Mouse (Mus musculus) heart, embryonic 12.5 days (tissue): ENCODE measurements around the gene Rassf4. TPM values are rescaled to one million over a fixed set of nuclear protein-coding genes. Genes with fewer than 3 reads are reported as not detected.

Experiments
- ATAC-seq: fragments of 200-750 bp; cut with Nextera tagmentation; 2 replicates; pipeline ENCODE4 v1.8.0; 2017; ENCODE audit warnings: moderate TSS enrichment, moderate library complexity; ENCODE audit not compliant: insufficient number of reproducible peaks, low FRiP score
- H3K27ac ChIP-seq: fragments of 300-500 bp; sonication (generic); 2 replicates; pipeline ENCODE4 v1.5.1; 2016; ENCODE audit warnings: mild to moderate bottlenecking, moderate library complexity; ENCODE audit not compliant: poor library complexity, severe bottlenecking
- H3K27me3 ChIP-seq: fragments of 300-500 bp; sonication (generic); replicated peaks from 2 replicates; pipeline ENCODE4 v1.6.1; 2016; ENCODE audit warnings: mild to moderate bottlenecking, moderate library complexity
- H3K36me3 ChIP-seq: fragments of 300-500 bp; sonication (generic); 2 replicates; pipeline ENCODE4 v1.6.1; 2016; ENCODE audit warnings: mild to moderate bottlenecking, moderate library complexity
- H3K4me1 ChIP-seq: fragments of 300-500 bp; sonication (generic); replicated peaks from 2 replicates; pipeline ENCODE4 v1.6.1; 2016; ENCODE audit warnings: mild to moderate bottlenecking
- H3K4me2 ChIP-seq: fragments of 300-500 bp; sonication (generic); 2 replicates; pipeline ENCODE4 v1.6.1; 2016; ENCODE audit warnings: mild to moderate bottlenecking, moderate library complexity
- H3K4me3 ChIP-seq: fragments of 300-500 bp; sonication (generic); 2 replicates; pipeline ENCODE4 v1.5.1; 2016; ENCODE audit warnings: mild to moderate bottlenecking
- H3K9ac ChIP-seq: fragments of 300-500 bp; sonication (generic); 2 replicates; pipeline ENCODE4 v1.6.1; 2016; ENCODE audit warnings: mild to moderate bottlenecking, moderate library complexity
- H3K9me3 ChIP-seq: fragments of 300-500 bp; sonication (generic); replicated peaks from 2 replicates; pipeline ENCODE4 v1.6.1; 2016; ENCODE audit warnings: mild to moderate bottlenecking, moderate library complexity
- WGBS: fragments of 180-500 bp; shearing (Covaris S2); methylation state at CpG from one replicate; pipeline ENCODE4 v1.1.7; 2016; 5-methylcytosine and 5-hydroxymethylcytosine counted together
- polyA plus RNA-seq: library from polyadenylated mRNA; unstranded; fragments of >200 nt; fragmentation: Nextera tagmentation; extraction: Ambion mirVana; gene quantifications from 2 replicates; pipeline ENCODE4 v1.2.1, GENCODE M21; 2016

Gene Rassf4
- polyA plus RNA-seq, 1 experiment from 2014 or later = 6.5 TPM

DNA sequence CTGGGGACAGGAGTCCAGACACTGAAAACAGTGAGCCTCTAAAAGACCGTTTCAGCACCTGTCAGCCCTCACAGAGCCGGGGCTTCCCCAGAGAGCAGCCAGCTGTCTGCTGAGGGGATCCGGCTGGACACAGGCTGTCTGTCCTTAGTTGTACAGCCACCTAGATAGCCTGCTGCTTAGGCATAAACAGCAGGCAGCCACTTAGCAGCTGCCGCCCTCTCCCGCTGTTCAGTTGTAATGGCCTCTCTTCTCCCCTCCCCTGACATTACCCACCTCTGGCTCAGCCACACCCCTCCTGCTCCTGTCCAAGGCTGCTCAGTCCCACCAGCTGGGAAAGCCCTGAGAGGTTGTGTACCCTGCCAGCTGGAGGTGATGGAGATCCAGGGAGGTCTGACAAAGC, 2.7 kb downstream of the Rassf4 start:
- no peak overlapping the region for H3K4me2 ChIP-seq
- peak overlapping the region; percentile 22; the same call in 1 of the 2 replicates for H3K9ac ChIP-seq
- 24% methylated on average over 5 of the region's 5 CpGs for WGBS
- no peak overlapping the region for H3K27ac ChIP-seq
- no peak overlapping the region for H3K4me3 ChIP-seq
- ATAC-seq = no peak
- peaks cover 37% of the 10 kb centered on the region for H3K4me1 ChIP-seq
- no peaks in the 10 kb centered on the region for H3K36me3 ChIP-seq
- no peaks in the 10 kb centered on the region for H3K9me3 ChIP-seq
- 0 out of 2 replicates have a peak, but pooled peaks cover 21% of the 10 kb centered on the region for H3K27me3 ChIP-seq

GRCm38 (mm10) chr6:116670144-116670543, 3.6 kb downstream of the Rassf4 start:
- no peak overlapping the region for H3K4me3 ChIP-seq
- no peak overlapping the region for H3K27ac ChIP-seq
- no peak for ATAC-seq
- peak overlapping the region; percentile 22 for H3K9ac ChIP-seq
- no peaks in the 10 kb centered on the region for H3K9me3 ChIP-seq
- peaks cover 41% of the 10 kb centered on the region for H3K4me1 ChIP-seq
- 0 out of 2 replicates have a peak, but pooled peaks cover 21% of the 10 kb centered on the region for H3K27me3 ChIP-seq
- no peak overlapping the region for H3K4me2 ChIP-seq
- H3K36me3 ChIP-seq = no peaks in the 10 kb centered on the region
- 47% methylated on average over 6 of the region's 6 CpGs for WGBS

DNA sequence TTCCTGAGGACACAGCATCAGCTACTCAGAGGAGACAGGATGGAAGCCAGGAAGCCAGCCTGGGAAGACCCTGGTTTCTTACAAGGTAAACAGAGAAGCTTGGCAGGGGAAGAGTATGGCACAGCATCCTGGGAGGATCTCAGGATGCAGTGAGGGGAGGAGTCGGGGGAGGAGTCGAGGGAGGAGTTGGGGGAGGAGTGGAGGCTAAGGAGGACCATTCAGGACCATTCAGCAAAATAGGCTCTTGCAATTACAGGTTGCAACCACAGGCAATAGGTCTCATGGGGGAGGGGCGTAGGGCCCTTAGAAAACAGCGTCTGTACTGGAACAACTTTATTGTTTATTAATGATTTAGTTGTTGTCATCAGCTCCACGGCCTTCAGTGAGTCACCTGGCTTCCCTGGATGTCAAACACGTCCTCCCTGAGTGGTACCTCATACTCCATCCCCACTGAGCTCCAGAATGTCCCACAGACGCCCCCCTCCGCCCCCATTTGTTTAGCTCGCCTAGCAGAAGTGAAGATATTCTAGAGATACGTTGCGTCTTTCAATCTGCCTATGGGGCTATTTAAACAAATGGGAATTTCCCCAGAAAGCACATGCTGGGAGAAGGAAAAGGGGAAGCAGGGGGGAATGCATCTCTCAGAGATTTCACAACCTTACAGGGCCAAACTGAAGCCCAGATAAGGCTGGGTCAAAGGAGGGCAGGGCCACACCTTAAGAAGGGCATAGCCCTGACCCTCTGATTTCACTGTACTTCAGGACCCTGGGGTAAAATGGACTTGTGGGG, 4.9 kb downstream of the Rassf4 start:
- no peak overlapping the region for H3K4me2 ChIP-seq
- no peak overlapping the region for H3K9ac ChIP-seq
- no peak for ATAC-seq
- H3K9me3 ChIP-seq = no peaks in the 10 kb centered on the region
- 33% methylated on average over 11 of the region's 11 CpGs for WGBS
- no peak overlapping the region for H3K27ac ChIP-seq
- H3K27me3 ChIP-seq = 0 out of 2 replicates have a peak, but pooled peaks cover 21% of the 10 kb centered on the region
- H3K4me1 ChIP-seq = peaks cover 44% of the 10 kb centered on the region
- no peak overlapping the region for H3K4me3 ChIP-seq
- H3K36me3 ChIP-seq = no peaks in the 10 kb centered on the region

DNA sequence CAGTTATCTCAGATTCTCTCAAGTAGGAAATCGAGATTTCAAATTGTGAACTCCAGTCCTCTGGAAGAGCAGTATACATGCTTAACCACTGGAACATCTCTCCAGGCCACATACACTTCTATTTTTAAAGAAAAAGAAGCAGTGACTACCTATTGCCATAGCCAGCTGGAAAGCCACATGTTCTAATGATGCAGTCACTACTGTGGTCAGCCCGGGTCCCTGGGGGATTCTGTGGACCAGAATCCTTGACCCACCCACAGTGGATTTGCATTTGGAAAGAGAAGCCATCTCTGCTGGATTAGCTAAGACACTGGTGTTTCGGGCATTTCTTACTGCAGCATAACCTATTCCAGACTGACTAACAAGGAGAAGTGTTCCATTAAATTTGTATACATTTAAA, 6.4 kb downstream of the Rassf4 start:
- Histone ChIP-seq H3K4me2 (no peak overlapping the region), H3K27me3 (0 out of 2 replicates have a peak, but pooled peaks cover 18% of the 10 kb centered on the region), H3K27ac (no peak overlapping the region), H3K9me3 (no peaks in the 10 kb centered on the region), H3K4me3 (no peak overlapping the region), H3K9ac (no peak overlapping the region), H3K36me3 (no peaks in the 10 kb centered on the region), H3K4me1 (peaks cover 42% of the 10 kb centered on the region)
- ATAC-seq = no peak
- WGBS = 79% methylated on average over 3 of the region's 3 CpGs

DNA sequence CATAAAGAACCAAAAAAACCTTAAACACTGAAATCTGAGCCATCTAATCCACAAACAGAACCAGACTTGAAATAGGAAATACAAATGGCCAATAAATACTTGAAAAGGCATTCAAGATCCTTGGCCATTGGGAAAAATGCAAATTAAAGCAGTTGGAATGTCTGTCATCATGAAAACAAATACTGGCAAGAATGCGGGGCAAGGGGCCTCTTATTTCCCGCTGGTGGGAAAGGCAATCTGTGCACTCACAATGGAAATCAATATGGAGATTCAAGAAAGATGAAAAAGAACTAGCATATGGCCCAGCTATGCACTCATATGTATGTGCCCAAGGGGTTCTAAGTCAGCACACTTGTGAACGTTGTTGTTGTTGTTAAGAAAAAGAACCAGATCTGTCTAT, 6.9 kb downstream of the Rassf4 start:
- 0 out of 2 replicates have a peak, but pooled peaks cover 16% of the 10 kb centered on the region for H3K27me3 ChIP-seq
- H3K27ac ChIP-seq = no peak overlapping the region
- WGBS = 86% methylated on average over 3 of the region's 3 CpGs
- H3K4me1 ChIP-seq = peaks cover 38% of the 10 kb centered on the region
- H3K9me3 ChIP-seq = no peaks in the 10 kb centered on the region
- H3K4me3 ChIP-seq = no peak overlapping the region
- no peak overlapping the region for H3K9ac ChIP-seq
- no peaks in the 10 kb centered on the region for H3K36me3 ChIP-seq
- H3K4me2 ChIP-seq = no peak overlapping the region
- ATAC-seq = no peak

DNA sequence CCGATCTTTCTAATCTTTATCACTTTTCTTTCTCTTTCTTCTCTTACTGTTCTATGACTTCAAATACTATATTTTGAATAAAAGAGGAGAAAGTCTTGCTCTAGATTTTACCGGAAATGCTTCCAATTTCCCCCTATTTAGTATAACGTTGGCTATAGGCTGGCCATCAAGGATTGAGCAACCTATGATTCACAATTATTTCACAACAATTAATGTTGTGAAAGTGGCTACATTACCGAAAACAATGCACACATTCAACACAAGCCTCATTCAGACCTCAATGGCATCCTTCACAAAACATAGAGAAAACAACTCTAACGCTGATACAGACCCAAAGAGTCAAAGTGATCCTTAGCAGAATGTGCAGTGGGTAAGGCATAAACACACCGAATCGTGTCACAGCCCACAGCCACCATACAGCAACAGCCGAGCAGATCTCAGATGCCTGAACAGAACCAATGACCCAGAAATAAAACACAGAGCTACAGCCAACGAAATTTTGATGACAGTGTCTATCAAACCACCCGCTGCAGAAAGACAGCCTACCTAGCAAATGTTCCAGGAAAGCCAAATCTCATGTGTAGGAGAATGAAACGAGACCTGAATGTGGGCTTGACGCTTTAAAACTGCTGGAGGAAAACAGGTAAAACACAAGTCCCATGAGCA, 7.5 kb downstream of the Rassf4 start:
- WGBS = 85% methylated on average over 12 of the region's 12 CpGs
- no peak overlapping the region for H3K27ac ChIP-seq
- ATAC-seq = no peak

DNA sequence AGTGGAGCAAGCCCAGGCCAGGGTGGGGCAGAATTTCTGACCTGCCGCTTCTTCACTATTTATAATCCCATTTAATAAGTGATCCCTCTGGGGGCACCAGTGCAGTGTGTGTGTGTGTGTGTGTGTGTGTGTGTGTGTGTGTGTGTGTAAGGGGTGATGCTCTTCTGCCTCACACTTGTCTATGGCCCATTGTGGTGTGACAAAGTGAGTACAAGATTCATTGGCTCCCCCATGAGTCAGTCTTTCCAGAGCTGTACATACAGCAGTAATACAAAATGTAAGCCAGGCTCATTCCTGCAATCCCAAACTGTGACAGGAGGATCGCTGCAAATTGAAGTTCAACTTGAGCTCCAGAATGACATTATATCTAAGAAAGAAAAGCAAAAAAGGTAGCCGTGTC, 8.9 kb downstream of the Rassf4 start:
- H3K9me3 ChIP-seq = no peaks in the 10 kb centered on the region
- ATAC-seq = no peak
- no peak overlapping the region for H3K27ac ChIP-seq
- H3K36me3 ChIP-seq = no peaks in the 10 kb centered on the region
- no peak overlapping the region for H3K4me3 ChIP-seq
- H3K4me1 ChIP-seq = peaks cover 18% of the 10 kb centered on the region
- no peak overlapping the region for H3K4me2 ChIP-seq
- peaks cover 3% of the 10 kb centered on the region; the same call in 1 of the 2 replicates for H3K27me3 ChIP-seq
- no peak overlapping the region for H3K9ac ChIP-seq
- 64% methylated on average over 3 of the region's 3 CpGs for WGBS

More for the DNA sequence above, 7.5 kb downstream of the Rassf4 start:
- 0 out of 2 replicates have a peak, but pooled peaks cover 9% of the 10 kb centered on the region for H3K27me3 ChIP-seq
- no peaks in the 10 kb centered on the region for H3K9me3 ChIP-seq
- H3K4me1 ChIP-seq = peaks cover 31% of the 10 kb centered on the region
- no peaks in the 10 kb centered on the region for H3K36me3 ChIP-seq
- no peak overlapping the region for H3K4me2 ChIP-seq
- no peak overlapping the region for H3K4me3 ChIP-seq
- no peak overlapping the region for H3K9ac ChIP-seq

DNA sequence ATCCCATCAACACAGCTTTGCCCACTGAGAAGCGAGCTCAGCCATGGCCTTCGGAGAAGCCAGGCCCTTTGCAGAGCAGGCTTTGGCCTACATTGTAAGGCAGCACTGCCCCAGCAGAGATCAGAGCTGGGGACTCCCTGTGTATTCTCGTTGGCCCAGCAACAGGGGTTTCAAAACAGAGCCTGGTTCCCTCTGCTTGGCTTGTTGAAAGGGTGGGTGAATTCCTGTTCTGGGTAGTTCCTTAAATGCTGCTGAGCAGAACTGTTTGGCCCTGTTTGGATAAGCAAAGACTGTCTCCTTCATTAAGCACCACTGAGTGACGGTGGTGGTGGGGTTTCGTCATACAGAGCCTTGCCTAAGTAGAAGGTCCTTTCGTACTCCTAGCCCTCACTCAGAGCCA, 9.7 kb downstream of the Rassf4 start:
- ATAC-seq = no peak
- H3K27me3 ChIP-seq = no peaks in the 10 kb centered on the region; the same call in 1 of the 2 replicates
- WGBS = 67% methylated on average over 6 of the region's 6 CpGs
- H3K9ac ChIP-seq = no peak overlapping the region
- no peak overlapping the region for H3K27ac ChIP-seq
- peaks cover 18% of the 10 kb centered on the region for H3K4me1 ChIP-seq
- no peaks in the 10 kb centered on the region for H3K36me3 ChIP-seq
- H3K9me3 ChIP-seq = no peaks in the 10 kb centered on the region
- H3K4me3 ChIP-seq = no peak overlapping the region
- no peak overlapping the region for H3K4me2 ChIP-seq

GRCm38 (mm10) chr6:116663364-116663763, 10.4 kb downstream of the Rassf4 start:
- H3K9ac ChIP-seq = no peak overlapping the region
- no peak overlapping the region for H3K4me2 ChIP-seq
- H3K27me3 ChIP-seq = no peaks in the 10 kb centered on the region; the same call in 1 of the 2 replicates
- no peak overlapping the region for H3K27ac ChIP-seq
- no peaks in the 10 kb centered on the region for H3K36me3 ChIP-seq
- WGBS = 83% methylated on average over 2 of the region's 2 CpGs
- no peak for ATAC-seq
- no peak overlapping the region for H3K4me3 ChIP-seq
- peaks cover 18% of the 10 kb centered on the region for H3K4me1 ChIP-seq
- H3K9me3 ChIP-seq = no peaks in the 10 kb centered on the region

- ATAC-seq = no peak
- no peaks in the 10 kb centered on the region for H3K27me3 ChIP-seq
- 56% methylated on average over 9 of the region's 9 CpGs for WGBS
- H3K27ac ChIP-seq = no peak overlapping the region
- peaks cover 32% of the 10 kb centered on the region for H3K4me1 ChIP-seq
- no peak overlapping the region for H3K9ac ChIP-seq
- no peak overlapping the region for H3K4me3 ChIP-seq
- H3K4me2 ChIP-seq = no peak overlapping the region
- H3K36me3 ChIP-seq = no peaks in the 10 kb centered on the region
- H3K9me3 ChIP-seq = no peaks in the 10 kb centered on the region
These were observed 19.9 kb downstream of the Rassf4 start for GRCm38 (mm10) chr6:116653684-116654454.

- Histone ChIP-seq H3K36me3 (no peaks in the 10 kb centered on the region), H3K27me3 (no peaks in the 10 kb centered on the region), H3K4me2 (no peak overlapping the region), H3K4me1 (peaks cover 32% of the 10 kb centered on the region), H3K9ac (no peak overlapping the region), H3K9me3 (no peaks in the 10 kb centered on the region), H3K4me3 (no peak overlapping the region), H3K27ac (no peak overlapping the region)
- 78% methylated on average over 3 of the region's 3 CpGs for WGBS
- no peak for ATAC-seq
These were observed 20.6 kb downstream of the Rassf4 start for GRCm38 (mm10) chr6:116653191-116653590.
